Mouse (Mus musculus) testis, adult 2 months (tissue): ENCODE results near the gene Prim2.

Experiments used
- CTCF ChIP-seq: fragments of 200-500 bp; IDR thresholded peaks from 2 replicates; pipeline ENCODE4 v1.5.1; 2012; ENCODE audit warnings: low read depth, mild to moderate bottlenecking, inconsistent platforms, low read length, moderate library complexity; ENCODE audit not compliant: control insufficient read depth, insufficient read depth, insufficient replicate concordance
- POLR2A ChIP-seq: fragments of 200-500 bp; IDR thresholded peaks from 2 replicates; pipeline ENCODE4 v1.6.1; 2012; ENCODE audit warnings: low read depth, mild to moderate bottlenecking, inconsistent platforms, low read length, moderate library complexity; ENCODE audit not compliant: control insufficient read depth

DNA sequence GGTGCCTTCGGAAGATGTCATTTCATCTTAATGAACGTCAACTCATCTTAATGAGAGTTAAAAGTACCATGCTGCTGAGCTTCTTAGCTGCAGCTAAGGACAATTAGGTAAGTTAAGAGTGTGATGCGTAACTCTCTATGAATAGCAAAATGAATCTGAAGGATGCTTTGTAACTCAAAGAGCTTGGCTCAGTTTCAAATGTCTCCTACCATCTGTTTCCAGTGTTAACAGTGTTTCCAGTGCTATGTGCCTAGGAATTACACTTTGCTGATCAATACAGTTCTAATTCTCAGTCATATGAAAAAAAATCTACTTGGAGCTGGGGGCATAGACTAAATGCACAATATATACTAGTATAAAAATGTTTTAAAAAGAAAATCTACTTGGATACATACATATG lies 31.6 kb upstream of the Prim2 start:
- TF ChIP-seq POLR2A (no peak), CTCF (no peak)
